Mouse (Mus musculus) T-helper 1 cell (primary cell): Measurements from ENCODE around the gene Epn2.

Source experiments
- in situ Hi-C: fragments of 300-600 bp; cut with MboI, MseI; formaldehyde crosslinking; loops from one replicate; pipeline ENCODE4 v1.15.1; 2025; ENCODE audit warnings: high pct_unique_total_duplicates

Epn2 gene

DNA sequence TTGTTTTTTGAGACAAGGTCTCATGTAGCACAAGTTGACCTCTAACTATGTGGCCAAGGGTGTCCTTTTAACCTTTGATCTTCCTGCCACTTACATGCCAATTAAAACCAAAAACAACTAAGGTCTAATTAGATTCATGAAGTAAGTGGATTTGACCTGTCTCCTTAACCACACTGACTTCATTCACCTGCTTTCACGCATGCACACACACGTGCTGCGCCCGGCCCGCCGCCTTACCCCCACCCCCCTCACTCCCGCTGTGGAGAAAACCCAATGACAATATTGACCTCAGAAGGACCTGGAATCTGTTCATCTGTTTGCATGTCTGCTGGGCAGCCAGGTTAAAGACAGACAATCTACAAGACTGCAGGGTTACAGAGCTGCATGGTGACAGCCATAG, 38.8 kb downstream of the Epn2 start:
- in situ Hi-C loops: no loop called here

GRCm38 (mm10) chr11:61537362-61537761, 42.1 kb downstream of the Epn2 start:
- in situ Hi-C loops: no loop called here

GRCm38 (mm10) chr11:61536952-61537351, 42.5 kb downstream of the Epn2 start:
- in situ Hi-C loops: no loop called here

DNA sequence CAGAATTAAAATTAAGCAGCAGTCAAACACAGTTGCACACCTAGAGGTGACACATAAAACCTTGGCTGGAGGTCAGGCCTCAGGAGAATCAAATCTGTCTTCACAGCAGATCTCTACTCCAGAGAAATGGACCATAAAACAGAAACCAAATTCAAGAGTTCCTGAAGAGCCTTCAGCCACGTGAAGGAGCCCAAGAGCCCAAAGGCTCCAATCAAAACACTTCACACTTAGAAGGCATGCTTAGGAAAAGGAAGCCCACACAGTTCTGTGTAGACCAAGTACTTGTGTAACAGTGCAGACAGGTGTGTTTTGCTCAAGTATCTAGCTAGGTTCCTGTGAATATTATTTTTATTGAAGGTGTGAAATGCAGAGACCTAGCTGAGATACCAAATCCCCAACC, 44.0 kb downstream of the Epn2 start:
- in situ Hi-C loops: no loop called here

DNA sequence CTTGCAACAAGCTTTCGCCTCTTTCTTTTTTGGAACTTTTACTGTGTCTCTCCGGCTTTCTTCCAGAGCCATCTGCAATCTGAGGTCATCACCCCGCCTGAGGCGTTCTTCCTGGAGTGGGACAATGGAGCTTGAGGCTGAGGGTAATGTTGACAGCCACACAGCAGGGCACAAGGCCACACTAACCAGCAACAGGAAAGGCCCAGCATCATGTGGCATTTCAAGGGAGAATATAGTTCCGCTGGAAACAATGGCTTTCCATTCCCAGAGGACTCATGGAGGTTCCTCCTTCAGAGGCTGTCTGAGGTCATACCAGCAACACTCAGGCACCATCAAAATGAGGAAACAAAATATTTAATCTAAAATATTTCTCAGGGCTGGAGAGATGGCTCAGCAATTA, 45.9 kb downstream of the Epn2 start:
- in situ Hi-C loops: no loop called here

DNA sequence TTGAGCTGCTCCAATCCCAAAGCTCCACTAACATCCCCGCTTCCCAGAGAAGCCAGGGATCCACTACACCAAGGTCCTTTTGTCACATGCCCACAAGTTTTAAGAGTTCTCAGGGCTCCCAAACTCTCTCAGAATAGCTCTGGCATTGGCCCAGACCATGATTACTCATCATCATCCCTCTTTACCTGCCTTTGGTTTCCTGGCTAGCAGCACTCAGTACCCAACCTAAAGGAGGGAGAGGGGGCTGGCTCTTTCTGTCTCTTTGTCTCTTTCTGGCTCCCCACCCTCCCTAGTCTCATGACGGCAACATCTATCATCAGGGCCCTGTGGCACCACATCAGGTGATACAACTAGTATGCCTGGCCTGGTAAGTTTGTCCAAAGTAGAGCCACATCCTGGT, 46.7 kb downstream of the Epn2 start:
- in situ Hi-C loops: no loop called here

DNA sequence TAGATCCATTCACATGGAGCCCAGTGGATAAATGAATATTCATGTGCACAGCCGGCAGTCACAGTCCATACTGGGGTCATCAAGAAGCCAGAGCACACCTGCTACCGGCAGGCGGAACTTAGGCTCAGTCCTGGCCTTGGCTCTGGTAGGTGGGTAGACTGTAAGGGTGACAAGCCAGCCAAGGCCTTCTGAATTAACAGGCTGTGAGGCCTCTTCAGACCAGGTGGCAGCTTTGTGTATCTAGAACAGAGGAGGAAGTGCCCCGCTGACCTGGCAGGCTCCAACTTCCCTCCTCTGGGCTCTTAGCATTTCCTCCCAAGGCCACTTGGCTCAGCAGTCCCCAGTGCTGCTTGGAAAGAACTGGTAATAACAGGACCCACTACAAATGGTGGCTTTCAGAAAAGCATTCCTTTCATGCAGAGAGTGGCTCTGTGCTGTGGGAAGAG, 50.2 kb downstream of the Epn2 start:
- in situ Hi-C loops: no loop called here

GRCm38 (mm10) chr11:61526872-61527271, 52.6 kb downstream of the Epn2 start:
- in situ Hi-C loops: no loop called here

- in situ Hi-C loops: no loop called here
Measured at GRCm38 (mm10) chr11:61519484-61520107, 59.9 kb downstream of the Epn2 start.

GRCm38 (mm10) chr11:61518871-61519270, 60.6 kb downstream of the Epn2 start:
- in situ Hi-C loops: no loop called here

- in situ Hi-C loops: no loop called here
Measured at GRCm38 (mm10) chr11:61517971-61518370, 61.5 kb downstream of the Epn2 start.

GRCm38 (mm10) chr11:61514953-61515352, 64.5 kb downstream of the Epn2 start:
- in situ Hi-C loops: no loop called here

GRCm38 (mm10) chr11:61504713-61505257, 74.7 kb downstream of the Epn2 start, which contains the start of gene B9d1:
TSS of gene B9d1 (plus strand) at chr11:61505144.
- in situ Hi-C loops: loop anchor here (5.0 kb wide), 2 partner anchors 92 to 1627 kb away; no protein-coding TSS in a partner anchor

GRCm38 (mm10) chr11:61503933-61504332, 75.6 kb downstream of the Epn2 start:
- in situ Hi-C loops: loop anchor here (5.0 kb wide), 1 partner anchor 1627 kb away; no protein-coding TSS in a partner anchor

GRCm38 (mm10) chr11:61498736-61499504, 80.6 kb downstream of the Epn2 start:
- in situ Hi-C loops: no loop called here

GRCm38 (mm10) chr11:61497490-61497889, 82.0 kb downstream of the Epn2 start:
- in situ Hi-C loops: no loop called here

DNA sequence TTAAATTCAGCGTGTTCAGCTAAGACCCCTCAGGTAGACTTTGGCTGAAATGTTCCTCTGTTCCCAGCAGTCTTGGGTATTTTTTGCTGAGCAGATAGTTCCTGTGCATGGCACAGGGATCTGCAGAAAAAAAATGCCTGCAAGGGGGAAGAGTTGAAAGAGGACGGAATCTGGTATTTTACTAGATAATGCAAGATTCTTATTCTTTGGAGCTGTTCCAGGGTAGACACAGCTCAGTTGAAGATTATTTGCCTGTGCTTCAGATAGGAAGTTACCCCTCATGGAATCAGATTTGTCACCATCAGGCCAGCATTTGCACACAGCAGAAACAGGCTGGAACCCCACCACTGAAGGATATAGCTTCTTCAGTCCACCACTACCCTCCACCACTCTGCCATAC, 84.0 kb downstream of the Epn2 start:
- in situ Hi-C loops: no loop called here

- in situ Hi-C loops: no loop called here
Measured at GRCm38 (mm10) chr11:61494129-61494997, 85.1 kb downstream of the Epn2 start, which contains the start of gene Mapk7. TSS of gene Mapk7 (minus strand) at chr11:61494406.

- in situ Hi-C loops: no loop called here
Measured at GRCm38 (mm10) chr11:61493525-61494128, 85.9 kb downstream of the Epn2 start.

DNA sequence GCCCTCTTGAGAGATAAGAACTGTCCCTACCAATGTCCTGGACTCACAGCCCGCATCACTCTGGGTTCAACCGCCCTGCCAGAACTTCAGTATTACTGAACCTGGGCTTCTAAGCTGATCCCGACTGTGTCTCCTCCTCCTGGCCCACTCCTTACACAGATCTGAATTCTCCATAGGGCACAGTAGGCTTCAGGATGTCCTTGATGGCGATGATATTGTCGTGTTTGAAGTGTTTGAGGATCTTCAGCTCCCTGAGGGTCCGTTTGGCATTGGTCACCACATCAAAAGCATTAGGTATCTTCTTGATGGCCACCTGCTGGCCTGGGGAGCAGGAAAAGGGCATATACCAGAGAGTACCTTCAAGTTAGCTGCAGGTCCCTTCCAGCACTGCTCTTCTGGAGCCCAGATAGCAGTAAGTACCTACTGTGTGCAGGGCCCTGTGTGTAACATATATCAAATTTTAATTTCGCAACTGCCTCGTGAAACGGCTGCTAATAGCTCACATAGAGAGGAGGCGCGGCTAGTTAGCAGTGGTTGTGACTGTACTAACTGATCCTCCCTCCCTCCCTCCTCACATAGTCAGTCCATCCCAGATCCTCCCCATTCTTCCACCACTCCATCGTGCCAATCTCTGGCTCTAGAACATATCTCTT, 86.6 kb downstream of the Epn2 start:
- in situ Hi-C loops: no loop called here
